Comparison of ENCODE assay signal across 20 mouse cellular contexts in the genomic region with DNA sequence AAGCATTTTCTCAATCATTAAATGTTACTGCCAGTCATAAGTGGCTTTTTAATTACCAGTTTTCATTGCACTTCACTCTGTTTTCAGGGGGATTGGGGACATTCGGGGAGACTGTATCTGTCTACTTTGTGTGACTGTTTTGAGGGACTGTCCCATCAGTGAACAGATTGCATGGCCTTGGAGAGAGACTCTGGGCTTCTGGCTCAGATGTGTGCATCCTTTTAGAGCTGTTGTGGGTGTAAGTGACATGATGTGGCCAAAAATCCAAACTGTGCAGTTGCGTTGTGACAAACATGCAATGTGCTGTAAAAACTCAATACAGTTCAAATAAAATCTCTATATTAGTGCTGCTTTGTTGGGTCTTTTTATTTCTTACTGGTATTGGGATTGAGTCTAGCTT. TPM values are rescaled to one million over a fixed set of nuclear protein-coding genes. Genes with fewer than 3 reads are reported as not detected.
"Had no signal": no experiment of that assay in that cellular context is flagged by ENCODE, and none has a peak within 500 bp of the region (broad histone marks: within the 10 kb centered on the region; RNA-seq: fewer than 3 reads in every experiment).

No protein-coding gene starts in this region.

- H3K4me3 ChIP-seq: midbrain, embryonic 10.5 days; midbrain, embryonic 13.5 days; myocyte; neural tube, embryonic 13.5 days; neural tube, embryonic 15.5 days had no signal

- H3K27ac ChIP-seq: liver, embryonic 14.5 days; midbrain, embryonic 10.5 days; midbrain, embryonic 13.5 days; neural tube, embryonic 13.5 days; neural tube, embryonic 15.5 days had no signal

- DNase-seq: lung, adult 18-20 months; lung, embryonic 14.5 days; lung, postnatal 10 days; lung, postnatal 4 days; right cerebral cortex, adult 18-20 months; right cerebral cortex, postnatal 25 days; right cerebral cortex, postnatal 4 days; spleen, adult 18-20 months; thymus, adult 18-20 months; thymus, postnatal 14 days; thymus, postnatal 36 days had no signal

- ATAC-seq: midbrain, embryonic 13.5 days; midbrain, embryonic 16.5 days had no signal

RNA-seq across cellular contexts. Expression of a gene that starts 49.5 kb away (rescaled TPM):
- total RNA-seq: megakaryocyte, adult 5-6 weeks; megakaryocyte-erythroid progenitor cell, adult 5-6 weeks had no signal
